Mouse (Mus musculus) right cerebral cortex, adult 18-20 months (tissue): ENCODE measurements around the gene Cpsf6.

Experiments
- DNase-seq: peaks from one replicate; pipeline ENCODE4 v3.0.0; 2022; ENCODE audit warnings: mixed read lengths

Gene Cpsf6

GRCm38 (mm10) chr10:117379908-117380307 is at the start of gene Cpsf6:
Gene Cpsf6, minus strand, starts transcription at chr10:117380015.
- no peak for DNase-seq

GRCm38 (mm10) chr10:117426615-117426969 is 46.8 kb upstream of the Cpsf6 start:
- no peak for DNase-seq

GRCm38 (mm10) chr10:117425907-117426614 is 46.2 kb upstream of the Cpsf6 start:
- DNase-seq = no peak

- DNase-seq = no peak
Observed at GRCm38 (mm10) chr10:117425013-117425412, 45.2 kb upstream of the Cpsf6 start.

- DNase-seq = no peak
Observed at GRCm38 (mm10) chr10:117424146-117424905, 44.5 kb upstream of the Cpsf6 start.

- no peak for DNase-seq
Observed at GRCm38 (mm10) chr10:117423025-117424002, 43.5 kb upstream of the Cpsf6 start.

- no peak for DNase-seq
Observed at GRCm38 (mm10) chr10:117422174-117422808, 42.5 kb upstream of the Cpsf6 start.

GRCm38 (mm10) chr10:117421283-117422107 is 41.7 kb upstream of the Cpsf6 start:
- DNase-seq = no peak

GRCm38 (mm10) chr10:117420502-117421282 is 40.9 kb upstream of the Cpsf6 start:
- DNase-seq = no peak

GRCm38 (mm10) chr10:117419577-117420290 is 39.9 kb upstream of the Cpsf6 start:
- DNase-seq = no peak

- DNase-seq = no peak
Observed at GRCm38 (mm10) chr10:117418668-117419237, 38.9 kb upstream of the Cpsf6 start.

- DNase-seq = peak; percentile 49
Observed at GRCm38 (mm10) chr10:117417772-117418667, 38.2 kb upstream of the Cpsf6 start.

- no peak for DNase-seq
Observed at GRCm38 (mm10) chr10:117417470-117417767, 37.6 kb upstream of the Cpsf6 start.

GRCm38 (mm10) chr10:117416636-117417469 is 37.0 kb upstream of the Cpsf6 start:
- no peak for DNase-seq

GRCm38 (mm10) chr10:117416095-117416494 is 36.3 kb upstream of the Cpsf6 start:
- no peak for DNase-seq

GRCm38 (mm10) chr10:117415364-117416057 is 35.7 kb upstream of the Cpsf6 start:
- no peak for DNase-seq

- DNase-seq = no peak
Observed at GRCm38 (mm10) chr10:117414726-117415125, 34.9 kb upstream of the Cpsf6 start.
